Mouse (Mus musculus) liver, postnatal 0 days (tissue): Measurements from ENCODE around the gene Fer1l5. TPM values are rescaled to one million over a fixed set of nuclear protein-coding genes. Genes with fewer than 3 reads are reported as not detected.

ENCODE experiments used
- ATAC-seq: fragments of 200-750 bp; cut with Nextera tagmentation; 2 replicates; pipeline ENCODE4 v1.8.0; 2017; ENCODE audit warnings: mild to moderate bottlenecking, moderate library complexity
- DNase-seq: peaks from one replicate; pipeline ENCODE4 v3.0.0-alpha.2; 2016
- H3K27ac ChIP-seq: fragments of 300-500 bp; sonication (generic); 2 replicates; pipeline ENCODE4 v1.5.1; 2014; ENCODE audit warnings: antibody characterized with exemption, moderate library complexity, mild to moderate bottlenecking, low read depth
- H3K27me3 ChIP-seq: fragments of 300-500 bp; sonication (generic); 2 replicates; pipeline ENCODE4 v1.6.1; 2014; ENCODE audit warnings: low read length, control low read depth, mixed read lengths; ENCODE audit not compliant: insufficient read depth
- H3K36me3 ChIP-seq: fragments of 300-500 bp; sonication (generic); replicated peaks from 2 replicates; pipeline ENCODE4 v1.6.1; 2014; ENCODE audit warnings: mild to moderate bottlenecking, control low read depth, low read length, moderate library complexity, mixed read lengths; ENCODE audit not compliant: insufficient read depth
- H3K4me1 ChIP-seq: fragments of 300-500 bp; sonication (generic); 2 replicates; pipeline ENCODE4 v1.6.1; 2014; ENCODE audit warnings: antibody characterized with exemption, mild to moderate bottlenecking, control low read depth; ENCODE audit not compliant: insufficient read depth
- H3K4me2 ChIP-seq: fragments of 300-500 bp; sonication (generic); 2 replicates; pipeline ENCODE4 v1.6.1; 2014; ENCODE audit warnings: low read depth, mild to moderate bottlenecking, low read length, moderate library complexity, mixed read lengths
- H3K4me3 ChIP-seq: fragments of 300-500 bp; sonication (generic); 2 replicates; pipeline ENCODE4 v1.5.1; 2014; ENCODE audit warnings: low read depth, low read length
- H3K9ac ChIP-seq: fragments of 300-500 bp; sonication (generic); replicated peaks from 2 replicates; pipeline ENCODE4 v1.6.1; 2014; ENCODE audit warnings: mild to moderate bottlenecking, moderate library complexity
- H3K9me3 ChIP-seq: fragments of 300-500 bp; sonication (generic); 2 replicates; pipeline ENCODE4 v1.6.1; 2016; ENCODE audit warnings: mild to moderate bottlenecking, control low read depth, low read length, mixed read lengths
- CTCF ChIP-seq: sonication (generic); IDR thresholded peaks from 2 replicates; pipeline ENCODE4 v1.5.1; 2016; ENCODE audit warnings: antibody characterized with exemption, low read depth
- EP300 ChIP-seq: IDR thresholded peaks from 2 replicates; pipeline ENCODE4 v1.6.1; 2016; ENCODE audit warnings: antibody characterized with exemption, low read depth, mild to moderate bottlenecking
- WGBS: fragments of 180-500 bp; shearing (Covaris S2); extraction: QIAGEN DNeasy Blood & Tissue Kit; methylation state at CpG from one replicate; pipeline ENCODE4 v1.1.7; 2014; ENCODE audit not compliant: insufficient replicate concordance; 5-methylcytosine and 5-hydroxymethylcytosine counted together
- polyA plus RNA-seq: library from polyadenylated mRNA; unstranded; fragments of >200 nt; fragmentation: Nextera tagmentation; extraction: Ambion mirVana; gene quantifications from 2 replicates; pipeline ENCODE4 v1.2.1, GENCODE M21; 2015

Gene Fer1l5
- polyA plus RNA-seq, 1 experiment from 2014 or later: 0.12 TPM

- H3K9me3 ChIP-seq: no peaks in the 10 kb centered on the region
- 79% methylated on average over 3 of the region's 3 CpGs for WGBS
- H3K36me3 ChIP-seq: peaks cover 46% of the 10 kb centered on the region
- TF ChIP-seq CTCF (no peak), EP300 (no peak)
- ATAC-seq (no peak), DNase-seq (no peak)
- no peaks in the 10 kb centered on the region for H3K4me1 ChIP-seq
- no peak overlapping the region for H3K9ac ChIP-seq
- no peak overlapping the region for H3K4me3 ChIP-seq
- H3K4me2 ChIP-seq: no peak overlapping the region
- H3K27me3 ChIP-seq: no peaks in the 10 kb centered on the region
- no peak overlapping the region for H3K27ac ChIP-seq
These were observed 65.1 kb downstream of the Fer1l5 start for GRCm38 (mm10) chr1:36437223-36437622.

DNA sequence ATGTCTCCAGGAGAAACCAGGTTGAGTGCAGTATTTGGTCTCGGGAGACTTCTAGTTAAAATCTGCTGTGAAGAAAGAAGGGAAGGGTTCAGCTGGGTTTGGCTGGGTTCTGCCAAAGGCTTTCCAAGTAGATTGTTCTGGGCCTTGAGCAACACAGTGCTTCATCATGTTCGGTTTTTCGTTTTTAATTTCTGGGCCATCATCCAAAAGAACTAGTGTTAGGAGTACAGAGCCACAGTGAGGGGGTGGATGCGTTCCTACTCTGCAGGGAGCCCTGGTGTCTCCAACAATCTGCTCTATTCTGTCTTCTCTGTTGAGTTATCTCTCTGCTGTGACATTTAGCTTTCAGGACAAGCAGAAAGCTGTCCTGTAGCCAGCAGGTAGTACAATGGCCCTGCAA is 69.0 kb downstream of the Fer1l5 start:
- TF ChIP-seq EP300: no peak
- TF ChIP-seq CTCF: no peak
- DNase-seq: no peak

DNA sequence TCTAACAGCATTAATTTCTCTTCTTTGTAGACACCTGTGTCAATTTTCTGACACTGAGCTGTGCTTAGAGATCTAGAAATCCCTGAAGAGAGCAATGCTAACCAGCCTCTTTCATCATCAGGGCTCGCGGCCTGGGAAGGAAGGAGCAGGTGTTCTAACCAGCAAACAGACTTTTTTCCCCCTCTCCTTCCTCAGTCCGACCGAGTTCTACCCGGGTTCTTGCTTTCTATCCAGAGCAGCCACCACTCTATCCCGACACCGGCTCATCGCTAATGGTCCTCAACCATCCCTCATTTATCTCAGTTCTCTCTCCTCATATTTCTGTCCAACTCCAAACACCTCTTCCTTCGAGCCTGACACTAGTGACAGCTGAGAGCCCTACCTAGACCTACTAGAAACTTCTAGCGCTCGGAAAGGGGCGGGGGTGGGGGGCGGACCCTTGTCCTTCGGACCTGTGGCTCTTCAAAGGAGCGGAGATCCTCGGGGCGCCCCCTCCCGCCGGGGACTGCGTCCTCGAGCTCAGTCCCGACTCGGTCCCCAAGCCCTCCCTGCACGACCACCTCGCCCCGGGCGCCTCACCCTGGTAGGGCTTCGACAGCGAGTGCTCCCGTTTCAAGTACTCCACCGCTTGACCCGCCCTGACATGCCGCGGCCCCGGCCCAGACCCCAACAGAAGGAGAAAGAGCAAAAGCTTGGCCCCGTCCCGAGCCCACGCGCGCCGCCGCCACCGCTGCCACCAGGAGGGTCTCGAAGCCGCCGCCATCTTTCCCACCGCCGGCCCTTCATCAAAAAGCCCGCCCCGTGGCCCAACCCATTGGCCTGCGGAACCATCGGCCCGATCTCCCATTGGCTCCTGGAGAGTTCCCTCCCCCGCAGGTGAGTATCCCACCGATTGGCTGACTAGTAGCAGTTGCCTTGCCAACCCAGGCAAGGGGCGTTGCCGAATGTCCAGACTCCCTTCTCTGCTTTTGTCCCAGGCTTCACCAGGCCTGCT is 72.7 kb downstream of the Fer1l5 start, which contains the start of gene Lman2l:
Lman2l (minus strand) TSS at position 801 of the 994 bp plus-strand sequence.
- Histone ChIP-seq H3K4me1 (peaks cover 14% of the 10 kb centered on the region), H3K9me3 (no peaks in the 10 kb centered on the region), H3K27ac (peak within 1 kb of the TSS; percentile 73), H3K36me3 (peaks cover 6% of the 10 kb centered on the region), H3K27me3 (no peaks in the 10 kb centered on the region), H3K4me3 (peak within 1 kb of the TSS; percentile 94), H3K9ac (peak within 1 kb of the TSS; percentile 79), H3K4me2 (peak within 1 kb of the TSS; percentile 96)
- TF ChIP-seq CTCF (no peak; the same call in 1 of the 2 replicates), EP300 (no peak)
- DNase-seq (peak; percentile 96), ATAC-seq (peak; percentile 100)
- under 1% methylated on average over 56 of the region's 57 CpGs for WGBS

More for the DNA sequence above, 69.0 kb downstream of the Fer1l5 start:
- H3K4me2 ChIP-seq: no peak overlapping the region
- H3K9ac ChIP-seq: no peak overlapping the region
- peaks cover 32% of the 10 kb centered on the region for H3K36me3 ChIP-seq
- no peak overlapping the region for H3K4me3 ChIP-seq
- no peaks in the 10 kb centered on the region for H3K27me3 ChIP-seq
- no peaks in the 10 kb centered on the region for H3K9me3 ChIP-seq
- WGBS: 79% methylated on average over 4 of the region's 4 CpGs
- no peak for ATAC-seq
- H3K4me1 ChIP-seq: peaks cover 14% of the 10 kb centered on the region
- H3K27ac ChIP-seq: no peak overlapping the region

GRCm38 (mm10) chr1:36445508-36445907 is 73.4 kb downstream of the Fer1l5 start:
- Histone ChIP-seq H3K36me3 (peaks cover 6% of the 10 kb centered on the region), H3K9ac (no peak overlapping the region), H3K9me3 (no peaks in the 10 kb centered on the region), H3K4me1 (peaks cover 14% of the 10 kb centered on the region), H3K4me3 (peak overlapping the region; percentile 94), H3K27me3 (no peaks in the 10 kb centered on the region), H3K27ac (peak overlapping the region; percentile 73), H3K4me2 (peak overlapping the region; percentile 96)
- no peak for DNase-seq
- WGBS: 45% methylated on average over 8 of the region's 8 CpGs
- TF ChIP-seq EP300 (no peak), CTCF (no peak)
- ATAC-seq: no peak

- DNase-seq (no peak), ATAC-seq (no peak)
- no peak overlapping the region for H3K4me3 ChIP-seq
- peaks cover 5% of the 10 kb centered on the region for H3K36me3 ChIP-seq
- no peak overlapping the region for H3K4me2 ChIP-seq
- H3K9me3 ChIP-seq: no peaks in the 10 kb centered on the region
- peaks cover 14% of the 10 kb centered on the region for H3K4me1 ChIP-seq
- 27% methylated on average over 5 of the region's 5 CpGs for WGBS
- H3K9ac ChIP-seq: no peak overlapping the region
- no peaks in the 10 kb centered on the region for H3K27me3 ChIP-seq
- TF ChIP-seq EP300 (no peak), CTCF (no peak)
- peak overlapping the region; percentile 73 for H3K27ac ChIP-seq
These were observed 74.2 kb downstream of the Fer1l5 start for GRCm38 (mm10) chr1:36446106-36446824.

- TF ChIP-seq EP300 (no peak), CTCF (no peak)
- Histone ChIP-seq H3K4me3 (no peak overlapping the region), H3K27me3 (no peaks in the 10 kb centered on the region), H3K4me2 (no peak overlapping the region), H3K4me1 (peaks cover 14% of the 10 kb centered on the region), H3K9ac (no peak overlapping the region), H3K9me3 (no peaks in the 10 kb centered on the region), H3K27ac (peak overlapping the region; percentile 73), H3K36me3 (peaks cover 3% of the 10 kb centered on the region; the same call in 1 of the 2 replicates)
- WGBS: 52% methylated on average over 5 of the region's 5 CpGs
- ATAC-seq (no peak), DNase-seq (no peak)
These were observed 74.8 kb downstream of the Fer1l5 start for GRCm38 (mm10) chr1:36446841-36447240.
